Mouse (Mus musculus): ENCODE measurements around the gene Chaf1b. TPM values are rescaled to one million over a fixed set of nuclear protein-coding genes. Genes with fewer than 3 reads are reported as not detected.

The Chaf1b gene
- total RNA-seq (2014; fragmentation: Nextera tagmentation), result 79.5 and 94.4 TPM in 2 replicates
- total RNA-seq (2017), result 80.8 and 86.6 TPM in 2 replicates

DNA sequence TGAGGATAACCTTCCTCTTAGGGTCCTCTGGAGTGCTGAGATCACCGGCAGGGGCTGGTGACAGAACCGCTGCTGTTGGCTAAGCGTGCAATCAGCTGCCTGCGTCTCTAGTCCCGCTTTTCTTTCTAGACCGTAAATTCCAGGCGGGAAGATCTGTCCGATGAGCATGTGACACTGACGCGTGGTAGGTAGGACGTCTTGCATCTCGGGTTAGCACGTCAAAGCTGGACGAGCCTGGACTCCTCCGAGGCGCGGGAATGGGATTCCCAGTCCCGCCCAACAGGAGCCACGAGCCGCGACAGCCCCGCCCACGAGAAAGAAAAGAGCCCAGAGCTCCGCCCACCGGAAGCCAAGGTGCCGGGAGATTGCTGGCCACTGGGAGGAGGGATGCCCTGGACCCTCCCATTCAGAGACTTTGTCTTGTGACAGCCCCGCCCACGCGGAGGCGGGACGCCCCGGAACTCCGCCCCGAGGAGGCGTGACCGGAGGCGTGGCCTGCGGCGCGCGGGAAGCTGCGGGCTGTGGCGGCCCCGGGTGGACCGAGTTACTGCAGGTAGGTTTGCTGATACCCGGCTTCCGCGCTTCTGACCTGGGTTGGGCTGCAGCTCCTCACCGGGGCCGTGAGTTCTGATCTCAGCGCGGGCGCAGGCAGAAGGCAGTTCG, at the start of gene Chaf1b:
TSS of gene Chaf1b (plus strand) at position 479 of the 663 bp plus-strand sequence.
- peak; percentile 92 for ATAC-seq (replicated peaks; ENCODE audit: low FRiP score, low TSS enrichment, poor library complexity, severe bottlenecking)

- no peak for ATAC-seq (replicated peaks; ENCODE audit: low FRiP score, low TSS enrichment, poor library complexity, severe bottlenecking)
Measured at GRCm38 (mm10) chr16:93834076-93834475, 49.6 kb upstream of the Chaf1b start.

GRCm38 (mm10) chr16:93839049-93839448, 44.7 kb upstream of the Chaf1b start:
- no peak; the same call in 1 of the 2 replicates for ATAC-seq (replicated peaks; ENCODE audit: low FRiP score, low TSS enrichment, poor library complexity, severe bottlenecking)

GRCm38 (mm10) chr16:93850527-93850926, 33.2 kb upstream of the Chaf1b start:
- no peak for ATAC-seq (replicated peaks; ENCODE audit: low FRiP score, low TSS enrichment, poor library complexity, severe bottlenecking)

- ATAC-seq (replicated peaks; ENCODE audit: low FRiP score, low TSS enrichment, poor library complexity, severe bottlenecking), result no peak
Measured at GRCm38 (mm10) chr16:93859967-93860366, 23.7 kb upstream of the Chaf1b start.

GRCm38 (mm10) chr16:93860686-93861085, 23.0 kb upstream of the Chaf1b start:
- ATAC-seq (replicated peaks; ENCODE audit: low FRiP score, low TSS enrichment, poor library complexity, severe bottlenecking), result no peak

DNA sequence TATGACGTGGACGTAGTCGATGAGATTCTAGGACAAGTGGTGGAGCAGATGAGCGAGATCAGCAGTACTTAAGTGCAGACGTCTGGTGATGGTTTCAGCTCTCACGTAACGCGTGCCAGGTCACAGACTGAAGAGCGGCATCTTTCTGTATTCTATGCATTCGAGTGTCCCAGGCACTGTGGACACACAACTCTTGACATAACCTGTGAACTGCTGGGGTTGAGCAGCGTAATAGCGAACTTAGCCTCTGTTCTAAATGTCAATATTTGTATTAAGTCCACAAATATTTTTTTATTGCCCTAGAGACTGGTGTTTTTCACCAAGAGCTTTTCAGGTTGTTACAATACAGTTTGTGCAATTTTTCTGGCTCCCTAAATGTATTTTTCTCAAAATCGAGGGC, 8.9 kb upstream of the Chaf1b start:
- no peak for ATAC-seq (replicated peaks; ENCODE audit: low FRiP score, low TSS enrichment, poor library complexity, severe bottlenecking)

DNA sequence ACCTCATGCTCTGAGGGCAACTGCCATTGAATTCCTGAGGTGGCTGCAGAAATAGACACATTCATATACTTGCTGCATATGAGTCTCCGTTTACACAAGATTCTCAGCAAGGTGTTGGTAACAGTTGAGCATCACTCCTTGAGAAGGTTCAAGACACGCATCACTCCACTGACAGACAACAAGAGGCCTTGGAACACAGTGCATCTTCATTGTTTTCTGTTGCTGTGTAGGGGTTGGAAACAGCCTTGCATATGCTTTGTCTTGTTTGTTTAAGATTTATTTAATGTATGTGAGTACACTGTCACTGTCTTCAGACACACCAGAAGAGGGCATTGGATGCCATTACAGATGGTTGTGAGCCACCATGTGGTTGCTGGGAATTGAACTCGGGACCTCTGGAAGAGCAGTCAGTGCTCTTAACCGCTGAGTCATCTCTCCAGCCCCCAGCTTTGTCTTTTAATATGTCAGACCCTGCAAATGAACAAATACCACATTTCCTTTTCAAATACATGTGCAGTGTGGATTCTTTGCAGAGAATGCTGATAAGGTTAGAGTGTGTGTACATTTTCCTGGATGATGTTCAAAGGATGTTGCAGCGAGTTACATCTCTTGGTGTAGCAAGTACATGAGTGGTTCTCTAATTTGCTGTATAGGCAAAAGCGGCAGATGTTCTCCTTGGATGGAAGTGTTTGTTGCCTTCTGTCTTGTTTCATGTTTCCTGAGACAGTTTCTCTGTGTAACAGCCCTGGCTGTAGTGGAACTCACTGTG, 5.9 kb upstream of the Chaf1b start:
- ATAC-seq (replicated peaks; ENCODE audit: low FRiP score, low TSS enrichment, poor library complexity, severe bottlenecking), result no peak

GRCm38 (mm10) chr16:93884086-93884721, 503 bp downstream of the Chaf1b start:
- 0 out of 2 replicates have a peak, but pooled peaks have one; percentile 3 for ATAC-seq (replicated peaks; ENCODE audit: low FRiP score, low TSS enrichment, poor library complexity, severe bottlenecking)

- ATAC-seq (replicated peaks; ENCODE audit: low FRiP score, low TSS enrichment, poor library complexity, severe bottlenecking), result no peak
Measured at GRCm38 (mm10) chr16:93884722-93885113, 1.0 kb downstream of the Chaf1b start.

- no peak for ATAC-seq (replicated peaks; ENCODE audit: low FRiP score, low TSS enrichment, poor library complexity, severe bottlenecking)
Measured at GRCm38 (mm10) chr16:93888481-93888880, 4.8 kb downstream of the Chaf1b start.

GRCm38 (mm10) chr16:93890948-93891604, 7.4 kb downstream of the Chaf1b start:
- ATAC-seq (replicated peaks; ENCODE audit: low FRiP score, low TSS enrichment, poor library complexity, severe bottlenecking), result peak; percentile 68

GRCm38 (mm10) chr16:93893285-93893684, 9.6 kb downstream of the Chaf1b start:
- ATAC-seq (replicated peaks; ENCODE audit: low FRiP score, low TSS enrichment, poor library complexity, severe bottlenecking), result no peak

- ATAC-seq (replicated peaks; ENCODE audit: low FRiP score, low TSS enrichment, poor library complexity, severe bottlenecking), result peak; percentile 28; the same call in 1 of the 2 replicates
Measured at GRCm38 (mm10) chr16:93903027-93903426, 19.3 kb downstream of the Chaf1b start.

DNA sequence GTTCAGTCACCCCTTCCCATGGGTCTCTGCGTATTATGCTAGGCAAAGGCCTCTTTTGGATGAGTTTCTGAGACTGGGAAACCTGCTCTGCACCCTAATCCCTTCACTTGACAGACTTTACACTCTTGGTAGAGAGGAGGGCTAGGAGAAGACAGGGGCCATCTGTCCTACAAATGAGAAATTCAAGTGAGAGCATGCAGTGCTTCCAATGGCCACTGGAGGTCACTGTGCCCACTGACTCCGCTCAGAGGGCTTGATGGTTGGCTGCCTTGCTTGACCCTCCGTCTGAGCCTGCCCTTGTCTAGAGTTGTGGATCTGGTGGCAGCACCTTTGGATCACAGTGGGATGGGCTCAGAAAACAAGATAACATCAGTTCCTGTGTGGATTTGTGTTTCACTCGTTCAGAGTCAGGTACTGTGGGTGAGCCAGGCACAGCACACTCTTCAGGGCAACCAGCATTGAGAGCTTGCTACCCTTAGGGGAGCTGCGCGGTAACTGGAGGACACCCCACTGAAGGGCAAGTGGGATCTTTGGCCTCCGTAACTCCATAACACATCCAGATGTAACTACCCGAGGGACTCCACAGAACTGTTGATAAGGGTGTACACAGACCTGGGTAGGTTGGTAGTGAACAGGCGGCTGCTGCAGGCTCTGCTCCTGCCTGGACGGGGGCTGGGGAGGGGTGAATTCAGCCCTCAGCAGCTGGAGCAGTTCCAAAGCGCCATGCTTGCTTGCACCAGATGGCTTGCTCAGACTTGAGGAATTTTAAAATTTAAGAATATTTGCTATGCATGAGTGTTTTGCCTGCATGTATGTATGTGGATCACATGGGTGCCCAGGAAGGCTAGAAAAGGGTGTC, 22.7 kb downstream of the Chaf1b start:
- ATAC-seq (replicated peaks; ENCODE audit: low FRiP score, low TSS enrichment, poor library complexity, severe bottlenecking), result peak; percentile 74

- no peak for ATAC-seq (replicated peaks; ENCODE audit: low FRiP score, low TSS enrichment, poor library complexity, severe bottlenecking)
Measured at GRCm38 (mm10) chr16:93907761-93908160, 24.1 kb downstream of the Chaf1b start.

DNA sequence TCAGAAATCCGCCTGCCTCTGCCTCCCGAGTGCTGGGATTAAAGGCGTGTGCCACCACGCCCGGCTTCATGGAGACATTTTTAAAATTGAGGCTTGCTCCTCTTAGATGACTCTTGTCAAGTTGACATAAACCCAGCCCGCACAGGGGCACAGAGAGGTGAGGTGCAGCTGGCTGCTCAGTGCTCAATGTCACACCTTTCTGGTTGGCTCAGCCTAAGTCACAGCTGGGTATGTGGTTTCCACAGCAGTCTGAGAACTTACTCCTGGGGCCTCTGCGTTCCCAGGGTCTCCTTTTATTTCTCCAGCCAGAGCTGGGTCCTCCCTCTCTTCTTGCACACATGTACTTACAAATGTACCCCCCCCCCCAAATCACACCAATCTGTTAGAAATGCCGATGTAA, 24.5 kb downstream of the Chaf1b start:
- no peak for ATAC-seq (replicated peaks; ENCODE audit: low FRiP score, low TSS enrichment, poor library complexity, severe bottlenecking)

- ATAC-seq (replicated peaks; ENCODE audit: low FRiP score, low TSS enrichment, poor library complexity, severe bottlenecking), result no peak
Measured at GRCm38 (mm10) chr16:93909936-93910335, 26.2 kb downstream of the Chaf1b start.
